Mouse (Mus musculus): ENCODE measurements around the gene Tdo2.

GRCm38 (mm10) chr3:82007002-82007401 is 31.0 kb upstream of the Tdo2 start:
- TF ChIP-seq CTCF (conservative IDR thresholded peaks at IDR 0.05; ENCODE audit: low read length) = no peak
- TF ChIP-seq NANOG (IDR thresholded peaks at IDR 0.05; ENCODE audit: borderline replicate concordance, low read length) = no peak
- TF ChIP-seq POU5F1 (IDR thresholded peaks at IDR 0.05; ENCODE audit: borderline replicate concordance, low read length) = no peak
